Mouse (Mus musculus) regulatory T cell (primary cell): Measurements from ENCODE around the gene Ap1m1.

ENCODE experiments used
- in situ Hi-C: fragments of 300-600 bp; cut with MboI, MseI; formaldehyde crosslinking; loops from one replicate; pipeline ENCODE4 v1.15.1; 2025; ENCODE audit warnings: high pct_unique_total_duplicates

Gene Ap1m1

DNA sequence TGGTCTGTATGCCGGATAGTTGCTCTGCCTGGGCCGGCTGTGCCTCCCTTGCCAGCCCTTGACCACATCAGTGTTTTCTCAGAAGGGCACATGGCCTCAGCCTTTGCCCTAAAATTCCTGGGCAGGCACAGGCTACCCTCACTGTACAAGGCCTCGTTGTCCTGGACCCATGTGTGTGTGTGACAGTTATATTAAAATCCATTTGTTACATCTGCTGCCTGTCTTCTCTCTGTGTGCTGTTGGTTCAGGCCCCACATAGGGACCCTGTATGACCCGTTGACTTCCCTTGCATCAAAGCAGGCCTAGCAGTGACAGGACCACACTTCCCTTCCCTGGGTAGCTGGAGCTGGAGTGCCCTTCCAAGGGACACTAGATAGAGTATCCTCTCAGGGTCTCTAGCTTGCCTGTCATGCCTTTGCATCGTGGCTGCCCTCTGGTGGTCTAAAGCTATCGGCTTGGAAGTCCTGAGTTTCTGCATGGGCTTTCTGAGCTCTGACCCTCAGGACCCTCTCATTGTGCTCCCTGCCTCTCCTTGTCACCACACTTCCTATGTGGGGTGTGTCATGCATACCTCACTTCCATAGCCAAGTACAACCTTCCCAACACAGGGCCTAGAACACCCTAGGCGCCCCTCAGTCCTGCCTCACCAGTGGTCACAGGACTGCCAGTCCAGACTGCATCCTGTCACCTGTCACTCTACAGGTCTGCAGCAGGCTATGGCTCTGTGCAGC, 17.5 kb downstream of the Ap1m1 start:
- in situ Hi-C loops: loop anchor here (10.0 kb wide), 1 partner anchor 297 kb away; no protein-coding TSS in a partner anchor

DNA sequence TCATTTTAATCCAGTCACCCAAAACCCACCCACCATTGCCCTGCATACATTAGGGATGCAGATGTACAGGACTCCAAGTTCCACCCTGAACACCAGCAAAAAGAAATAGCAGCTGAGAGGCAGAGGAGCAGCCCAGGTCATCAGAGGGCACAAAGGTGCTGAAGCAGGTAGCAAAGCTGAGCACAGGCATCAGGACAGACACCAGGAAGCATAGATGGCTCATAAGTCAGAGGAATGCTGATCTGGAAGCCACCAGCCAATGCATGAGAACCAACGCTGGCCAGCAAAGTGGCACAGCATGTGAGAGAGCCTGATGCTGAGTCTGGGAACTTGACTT, 18.1 kb downstream of the Ap1m1 start:
- in situ Hi-C loops: loop anchor here (10.0 kb wide), 1 partner anchor 297 kb away; no protein-coding TSS in a partner anchor

DNA sequence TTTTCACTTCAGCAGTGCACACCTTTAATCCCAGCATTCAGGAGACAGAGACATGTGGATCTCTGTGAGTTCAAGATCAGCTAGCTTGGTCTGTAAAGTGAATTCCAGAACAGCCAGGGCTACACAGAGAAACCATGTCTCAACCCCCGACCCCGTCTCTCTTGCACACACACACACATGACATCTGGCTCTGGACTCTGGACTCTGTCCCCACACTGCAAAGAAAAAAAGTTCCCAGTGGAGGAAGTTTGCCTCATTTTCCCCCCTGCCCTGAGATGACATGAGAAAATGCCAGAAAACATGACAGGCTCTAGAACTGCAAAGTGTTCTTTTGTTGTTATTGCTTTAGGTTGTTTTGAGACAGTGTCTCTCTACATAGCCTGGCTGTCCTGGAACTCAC, 20.0 kb downstream of the Ap1m1 start:
- in situ Hi-C loops: loop anchor here (10.0 kb wide), 1 partner anchor 295 kb away; no protein-coding TSS in a partner anchor

DNA sequence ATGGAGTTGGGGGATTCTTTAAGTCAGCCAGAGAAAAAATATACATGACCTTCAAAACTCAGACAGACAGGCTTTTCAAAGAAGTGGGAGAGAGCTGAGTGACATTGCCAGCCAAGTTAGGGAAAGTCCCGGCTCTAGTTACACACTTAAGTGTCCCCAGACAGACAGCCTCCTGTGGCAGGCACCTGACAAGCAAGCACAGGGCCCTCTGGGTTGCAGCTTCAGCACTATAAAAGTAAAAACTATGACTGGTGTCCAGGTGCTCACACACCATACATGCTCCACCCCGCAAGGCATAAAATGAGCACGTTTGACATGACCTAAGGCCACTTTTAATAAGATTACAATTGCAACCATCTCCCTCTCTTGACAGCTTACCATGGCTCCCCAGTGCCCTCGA, 20.8 kb downstream of the Ap1m1 start:
- in situ Hi-C loops: no loop called here

DNA sequence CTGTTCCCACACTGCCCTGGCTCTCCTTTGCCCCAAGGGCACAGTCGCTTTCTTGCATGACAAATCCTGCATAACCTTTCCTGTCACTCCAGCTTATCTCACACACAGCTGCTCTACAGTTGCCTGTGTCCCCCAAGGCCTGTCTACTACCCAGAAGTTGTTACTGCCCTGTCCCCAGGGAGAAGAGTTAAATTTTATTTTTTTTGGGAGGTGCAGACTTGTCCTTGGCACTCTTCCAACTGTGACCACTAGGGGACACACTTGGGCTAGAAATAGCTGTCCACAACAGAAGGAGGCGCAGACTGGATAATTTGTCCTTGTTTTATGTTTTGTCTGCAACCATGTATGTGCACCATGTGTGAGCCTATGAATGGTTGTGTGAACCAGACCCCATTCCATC, 21.2 kb downstream of the Ap1m1 start:
- in situ Hi-C loops: no loop called here

DNA sequence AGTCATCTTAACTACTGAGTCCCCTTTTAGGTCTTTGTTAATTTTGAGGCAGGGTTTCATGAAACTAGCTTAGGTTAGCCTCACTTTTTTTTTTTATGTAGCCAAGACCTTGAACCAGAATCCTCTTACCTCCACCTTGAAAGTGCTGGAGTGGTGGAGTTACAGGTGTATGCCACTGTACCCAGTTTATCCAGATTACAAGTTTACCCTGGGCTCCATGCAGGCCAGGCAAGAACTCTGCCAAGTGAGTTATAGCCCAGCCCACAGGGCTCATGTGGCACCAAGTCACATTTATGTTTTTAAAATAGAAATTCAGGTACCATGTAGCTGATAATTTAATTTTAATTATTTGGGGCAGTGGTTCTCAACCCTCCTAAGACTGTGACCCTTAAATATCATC, 21.6 kb downstream of the Ap1m1 start:
- in situ Hi-C loops: no loop called here

DNA sequence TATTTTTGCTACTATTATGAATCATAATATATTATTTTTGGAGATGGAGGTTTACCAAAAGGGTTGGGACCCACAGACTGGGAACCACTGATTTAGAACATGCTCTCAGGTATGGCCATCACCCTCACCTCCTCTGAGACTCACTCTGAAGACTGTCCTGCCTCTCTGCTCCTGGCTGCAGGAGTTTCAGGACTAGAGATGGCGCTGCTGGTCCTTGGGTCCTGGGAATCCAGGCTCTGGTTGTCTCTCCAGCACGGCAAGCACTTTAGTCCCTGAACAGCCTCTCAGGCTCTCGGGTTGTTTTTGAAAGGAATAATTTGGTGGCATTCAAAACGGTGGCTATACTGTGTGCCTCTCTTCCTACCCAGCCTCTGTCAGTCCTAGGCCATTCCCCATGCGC, 22.1 kb downstream of the Ap1m1 start:
- in situ Hi-C loops: no loop called here

DNA sequence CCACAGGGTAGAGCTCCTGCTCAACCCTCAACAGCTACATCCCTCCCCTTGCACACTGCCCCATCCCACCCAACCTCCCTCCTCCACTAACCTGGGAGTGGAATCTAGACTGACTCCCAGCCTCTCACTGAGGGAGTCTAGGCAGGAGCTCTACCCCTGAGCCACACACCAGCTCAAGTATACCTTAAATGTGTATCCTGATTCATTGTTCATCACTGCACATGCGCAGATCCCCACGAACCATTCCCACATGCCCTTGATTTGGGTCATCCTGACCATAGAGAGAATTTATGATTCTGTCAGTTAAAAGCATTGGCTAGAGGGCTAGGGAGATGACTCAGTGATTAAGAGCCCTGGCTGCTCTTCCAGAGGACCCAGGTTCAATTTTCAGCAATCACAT, 22.9 kb downstream of the Ap1m1 start:
- in situ Hi-C loops: no loop called here

DNA sequence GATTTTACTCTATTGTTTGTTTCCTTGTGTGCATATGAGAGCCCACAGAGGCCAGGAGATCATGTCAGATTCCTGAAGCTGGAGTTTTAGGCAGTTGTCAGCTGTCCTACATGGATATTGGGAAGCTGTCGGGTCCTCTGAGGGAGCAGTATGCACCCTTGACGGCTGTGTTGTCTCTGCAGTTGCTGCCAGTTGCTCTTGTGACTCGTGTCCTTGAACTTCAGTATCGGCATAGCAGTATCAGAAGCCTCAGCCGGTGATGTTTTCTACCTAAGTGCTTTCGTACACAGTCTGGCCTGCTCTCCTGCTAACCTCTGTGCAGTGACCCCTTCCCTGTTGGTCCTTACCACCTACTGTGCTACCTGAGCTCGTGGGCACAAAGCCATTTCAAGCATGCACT, 23.6 kb downstream of the Ap1m1 start:
- in situ Hi-C loops: no loop called here

DNA sequence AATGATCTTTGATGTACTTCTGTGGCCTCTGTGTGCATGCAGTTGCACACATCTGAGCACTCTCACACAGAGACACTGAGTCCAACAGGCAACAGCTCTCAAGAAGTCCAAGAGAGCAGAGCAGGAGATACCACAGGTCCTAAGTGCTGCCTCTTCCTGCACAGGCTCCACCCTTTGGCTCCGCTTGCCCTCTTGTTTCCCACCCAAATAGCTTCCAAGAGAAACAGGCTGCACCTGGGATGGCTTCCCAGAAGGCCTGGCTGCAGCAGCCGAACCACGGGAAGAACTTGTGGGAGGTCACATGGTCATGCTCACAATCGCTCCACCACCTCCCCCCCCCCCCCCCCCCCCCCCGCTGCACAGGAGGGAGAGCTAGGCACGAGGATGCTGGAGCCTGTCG, 25.5 kb downstream of the Ap1m1 start:
- in situ Hi-C loops: loop anchor here (5.0 kb wide), 2 partner anchors 42 to 102 kb away; partner anchors contain the start of gene Gm10282

DNA sequence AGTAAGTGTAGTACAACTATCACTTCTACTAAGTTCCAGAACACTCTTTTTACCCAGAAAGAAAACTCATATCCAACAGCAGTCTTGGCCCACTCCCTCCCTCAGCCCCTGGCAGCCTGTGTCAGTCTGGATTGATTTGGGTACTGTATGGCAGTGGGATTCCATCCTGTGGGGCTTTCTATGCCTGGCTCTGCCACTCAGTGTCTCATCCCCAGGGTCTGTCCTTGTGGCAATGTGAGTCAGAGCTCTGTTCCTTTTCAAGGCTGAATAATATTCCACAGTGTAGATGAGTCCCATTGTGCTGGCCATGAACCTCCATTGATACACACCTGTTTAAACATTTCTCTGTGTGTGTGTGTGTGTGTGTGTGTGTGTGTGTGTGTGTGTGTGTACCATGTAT, 26.9 kb downstream of the Ap1m1 start:
- in situ Hi-C loops: loop anchor here (5.0 kb wide), 2 partner anchors 41 to 101 kb away; partner anchors contain the start of gene Gm10282

DNA sequence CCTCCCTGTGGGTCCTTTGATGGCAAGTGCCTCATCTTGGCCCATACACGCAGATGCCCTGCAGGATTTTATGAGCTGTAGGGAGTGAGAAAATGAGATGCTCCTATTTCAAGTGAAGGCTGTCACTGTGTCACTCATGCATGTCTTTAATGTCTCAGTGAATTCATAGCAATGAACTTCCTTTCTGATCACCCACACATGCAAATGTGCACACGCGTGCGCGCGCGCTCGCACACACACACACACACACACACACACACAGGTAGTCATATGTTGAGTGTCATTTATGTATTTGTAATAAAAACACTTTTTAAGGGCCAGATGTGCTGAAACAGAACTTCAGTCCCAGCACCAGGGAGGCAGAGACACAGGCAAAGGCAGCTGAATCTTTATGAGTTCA, 27.3 kb downstream of the Ap1m1 start:
- in situ Hi-C loops: loop anchor here (5.0 kb wide), 2 partner anchors 40 to 100 kb away; partner anchors contain the start of gene Gm10282

DNA sequence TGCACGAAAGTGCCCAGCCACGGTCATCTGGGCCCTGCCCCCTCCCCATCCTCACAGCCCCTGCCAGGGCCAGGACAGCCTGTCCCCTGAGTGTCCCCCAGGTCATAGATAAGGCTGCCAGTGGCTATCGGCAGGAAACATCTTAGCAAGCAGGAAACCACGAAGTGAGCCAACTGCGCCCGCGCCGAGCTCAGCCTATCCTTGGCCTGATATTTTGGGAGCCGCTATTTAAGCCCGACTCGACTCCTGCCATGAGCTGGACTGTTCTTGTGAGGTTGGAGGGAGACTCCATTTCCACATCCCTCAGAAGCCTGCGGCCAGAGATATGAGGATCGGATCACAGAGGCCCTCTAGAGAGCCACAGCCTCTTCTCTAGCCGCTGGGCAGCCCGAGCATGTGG, 28.5 kb downstream of the Ap1m1 start:
- in situ Hi-C loops: loop anchor here (5.0 kb wide), 2 partner anchors 39 to 99 kb away; partner anchors contain the start of gene Gm10282

DNA sequence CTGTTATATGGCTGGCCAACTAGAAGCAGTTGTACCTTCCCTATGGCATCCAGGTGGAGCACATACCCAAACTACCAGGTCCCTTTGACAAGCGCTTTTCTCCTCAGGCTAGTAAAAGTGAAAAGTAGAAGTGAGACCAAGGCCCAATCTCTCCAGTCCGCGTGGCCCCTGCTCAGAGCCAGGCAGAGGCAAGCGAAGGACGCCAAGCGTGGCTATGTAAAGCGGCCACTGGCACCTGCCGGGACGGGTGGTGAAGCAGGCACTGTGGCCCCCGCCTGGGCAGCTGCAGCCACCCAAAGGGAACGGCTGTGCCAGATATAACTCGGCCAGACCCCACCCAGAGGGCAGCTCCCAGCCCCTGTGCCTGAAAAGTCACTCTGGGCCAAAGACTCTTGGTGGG, 30.8 kb downstream of the Ap1m1 start:
- in situ Hi-C loops: no loop called here

DNA sequence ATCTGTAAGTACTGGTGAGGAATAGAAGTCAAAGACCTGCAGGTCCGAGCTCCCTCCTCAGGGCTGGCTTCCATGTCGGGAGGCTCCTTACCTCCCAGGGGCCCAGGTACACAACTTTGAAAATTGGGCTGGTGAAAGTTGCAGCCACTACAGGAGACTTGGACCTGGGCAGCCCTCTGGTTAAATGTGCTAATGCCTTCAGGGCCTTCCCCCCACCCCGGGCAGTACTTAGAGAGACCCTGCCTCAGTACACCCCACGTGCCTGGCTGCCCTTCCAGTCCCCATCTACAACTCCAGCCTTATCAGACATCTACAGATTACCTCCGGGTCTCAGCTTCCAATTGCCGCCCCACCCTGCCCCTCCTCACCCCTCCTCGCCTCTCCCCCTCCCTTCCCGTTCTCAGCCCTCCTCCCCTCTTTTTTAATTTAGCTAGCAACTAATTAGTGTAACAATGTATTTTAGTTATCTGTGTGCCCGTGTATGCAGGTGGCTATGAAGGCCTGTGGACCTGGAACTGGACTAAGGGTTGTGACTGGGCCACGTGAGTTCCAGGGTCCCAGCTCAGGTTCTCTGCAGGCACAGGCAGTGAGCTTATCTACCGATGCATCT, 31.3 kb downstream of the Ap1m1 start:
- in situ Hi-C loops: no loop called here

DNA sequence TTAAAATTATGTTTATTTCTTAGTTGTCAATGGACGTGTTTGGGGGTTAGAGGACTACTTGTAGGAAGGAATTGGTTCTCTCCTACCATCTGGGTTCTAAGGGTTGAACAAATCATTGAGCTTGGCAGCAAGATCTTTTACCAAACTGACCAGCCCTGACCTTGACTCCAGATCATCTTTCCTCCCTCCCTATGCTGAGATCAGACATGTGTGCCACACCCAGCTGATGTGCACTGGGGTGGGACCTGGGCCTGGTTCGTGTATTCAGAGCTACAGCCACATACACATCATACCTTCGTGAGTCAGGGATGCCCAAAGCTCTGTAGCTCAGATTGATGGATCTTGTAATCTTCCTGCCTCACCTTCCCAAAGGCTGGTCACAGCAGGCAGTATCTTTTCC, 31.9 kb downstream of the Ap1m1 start:
- in situ Hi-C loops: no loop called here

DNA sequence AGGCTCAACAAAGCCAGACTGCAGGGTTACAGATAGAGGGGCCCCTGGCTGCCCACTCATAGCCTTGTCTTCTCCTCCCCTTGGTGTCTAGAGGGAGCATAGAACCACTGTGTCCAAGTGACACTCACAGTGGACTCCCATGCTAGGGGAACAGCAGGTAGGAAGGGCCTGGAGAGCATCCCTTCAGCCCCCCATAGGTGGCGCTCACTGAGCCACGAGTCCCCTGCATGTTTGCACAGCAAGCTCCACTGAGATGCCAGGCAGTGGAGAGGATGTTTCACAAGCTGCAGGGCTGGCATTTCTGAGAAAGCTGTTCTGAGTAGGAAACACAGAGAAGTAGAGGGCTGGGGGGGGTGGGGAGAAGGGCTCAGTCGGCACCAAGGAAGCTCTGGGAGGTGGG, 32.5 kb downstream of the Ap1m1 start:
- in situ Hi-C loops: no loop called here

DNA sequence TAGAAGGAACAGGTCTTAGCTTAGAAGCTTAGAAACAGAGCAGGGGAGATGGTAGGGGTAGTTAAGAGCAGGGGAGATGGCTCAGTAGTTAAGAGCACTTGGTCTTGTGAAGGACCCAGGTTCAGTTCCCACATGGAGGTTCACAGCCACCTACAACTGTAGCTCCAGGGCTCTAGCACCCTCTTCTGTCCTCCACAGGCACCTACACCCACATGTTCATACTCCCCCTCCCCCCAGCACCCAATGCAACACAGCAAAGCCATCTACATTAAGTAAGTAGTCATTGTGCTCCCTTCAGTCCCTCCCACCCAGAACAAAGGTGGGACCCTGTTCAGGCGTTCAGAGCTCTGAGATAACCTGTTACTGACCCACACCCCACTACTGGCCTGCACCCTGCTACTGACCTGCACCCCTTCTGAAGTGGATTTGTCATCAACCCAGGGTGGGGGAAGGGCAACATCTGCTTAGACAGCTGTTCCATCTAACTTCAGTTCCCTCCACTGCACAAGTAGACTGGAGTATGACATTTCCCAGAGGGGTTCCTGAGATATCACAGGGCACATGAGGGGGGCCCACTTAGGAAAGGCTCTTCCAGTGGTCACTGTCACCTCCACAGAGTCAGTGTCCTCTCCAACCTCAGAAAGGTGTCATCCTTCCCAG, 33.4 kb downstream of the Ap1m1 start:
- in situ Hi-C loops: no loop called here

DNA sequence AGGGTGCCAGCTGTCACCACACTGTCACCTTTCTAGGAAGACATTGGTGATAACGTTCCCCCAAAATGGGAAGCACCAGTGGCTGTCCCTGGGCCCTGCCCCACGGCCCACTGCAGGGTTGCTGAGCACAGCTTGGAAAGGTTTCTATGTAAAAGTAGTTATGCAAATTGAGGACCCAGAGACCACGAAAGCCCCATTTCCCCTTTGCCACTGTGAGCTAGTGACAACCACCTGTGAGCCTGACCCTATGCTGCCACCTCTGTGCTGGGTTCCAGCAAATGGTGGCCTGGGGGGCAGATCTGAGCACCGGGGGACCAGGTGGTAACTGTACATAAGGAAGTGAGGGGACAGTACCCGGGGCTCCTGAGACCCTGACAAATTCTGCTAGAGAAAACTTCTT, 34.0 kb downstream of the Ap1m1 start:
- in situ Hi-C loops: no loop called here

DNA sequence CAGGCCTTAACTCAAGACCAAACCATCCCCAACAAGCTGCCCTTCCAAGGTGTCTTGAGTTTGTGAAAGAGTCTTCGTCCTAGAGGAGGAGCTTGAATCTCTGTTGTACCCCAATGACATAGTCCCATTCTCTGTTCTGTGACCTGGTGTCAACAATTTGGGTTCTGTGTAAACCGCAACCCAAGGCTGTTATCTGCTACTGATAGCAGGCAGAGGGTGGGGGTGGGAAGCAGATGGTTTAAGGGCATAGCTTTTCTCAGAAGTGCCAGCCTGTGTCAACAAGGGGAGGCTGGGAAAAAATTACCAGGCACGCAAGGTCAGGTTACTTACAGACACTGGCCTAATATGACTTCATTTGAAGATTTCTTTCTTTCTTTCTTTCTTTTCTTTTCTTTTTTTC, 37.4 kb downstream of the Ap1m1 start:
- in situ Hi-C loops: no loop called here

DNA sequence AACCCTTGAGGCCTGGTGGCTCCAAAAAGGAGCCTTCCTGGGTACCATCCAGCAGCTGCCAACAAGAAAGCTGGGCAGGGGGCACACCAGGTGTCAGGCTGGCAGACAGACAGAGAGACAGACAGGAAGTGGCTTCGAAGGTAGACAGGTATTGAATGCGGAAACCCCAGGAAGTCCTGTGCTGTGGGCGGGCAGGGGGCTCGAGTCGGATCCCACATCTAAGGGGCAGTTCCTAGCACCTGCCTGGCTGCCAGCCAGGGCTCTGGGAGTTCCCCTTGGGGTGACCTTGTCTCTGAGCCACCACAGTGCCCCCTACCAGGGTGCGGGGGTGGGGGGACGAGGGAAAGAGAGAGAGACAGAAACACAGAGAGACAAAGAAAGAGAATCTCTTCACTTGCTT, 39.3 kb downstream of the Ap1m1 start:
- in situ Hi-C loops: no loop called here

DNA sequence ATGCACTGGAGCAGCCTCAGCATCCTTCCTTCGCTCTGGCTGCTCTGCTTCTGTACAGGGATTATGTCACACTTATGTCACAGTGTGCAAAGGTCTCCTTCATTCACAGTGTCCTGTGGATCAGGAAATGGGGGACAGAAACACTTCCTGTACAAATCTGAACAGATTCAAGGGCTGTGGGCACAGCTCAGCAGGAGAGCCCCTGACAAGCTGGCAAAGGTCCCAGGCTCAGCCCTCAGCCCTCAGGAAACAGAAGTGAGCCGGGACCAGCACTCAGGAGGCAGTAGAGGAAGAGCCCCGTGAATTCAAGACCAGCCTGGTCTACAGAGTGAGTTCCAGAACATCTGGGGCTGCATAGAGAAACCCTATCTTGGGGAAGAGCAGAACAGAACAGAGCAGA, 41.8 kb downstream of the Ap1m1 start:
- in situ Hi-C loops: no loop called here

DNA sequence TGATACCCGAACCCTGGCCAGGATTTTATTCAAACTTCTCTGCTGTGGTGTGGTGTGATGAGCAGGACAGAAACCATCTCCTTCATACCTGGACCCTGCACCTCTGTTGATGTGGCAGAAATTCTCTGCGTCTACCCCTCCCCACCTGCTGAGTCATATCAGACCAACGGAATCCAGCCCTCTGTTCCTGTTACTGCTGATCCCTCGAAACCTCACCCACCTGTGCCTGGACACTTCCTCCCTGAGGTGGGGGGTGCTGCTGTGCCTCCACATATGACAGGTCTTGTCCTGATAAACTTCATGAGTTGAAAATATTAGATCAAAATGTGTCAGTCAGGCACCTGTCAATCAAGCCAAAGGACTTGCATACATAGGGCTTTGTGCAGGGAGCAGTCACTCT, 45.5 kb downstream of the Ap1m1 start:
- in situ Hi-C loops: no loop called here
